Mouse (Mus musculus) lung, postnatal 10 days (tissue): ENCODE measurements at regions not wholly inside any gene's neighbourhood (a gene's known extent, or its start where the extent isn't known, plus 50 kb on each side); places are given as distances from the start of the nearest gene placed in this dataset.

Experiments used
- DNase-seq: peaks from one replicate; pipeline ENCODE4 v3.0.0; 2021

GRCm38 (mm10) chrX:97923956-97924355, 224.6 kb upstream of the Ar start:
- peak; percentile 31 for DNase-seq

- DNase-seq: peak; percentile 1
Measured at GRCm38 (mm10) chrX:97924361-97924760, 224.2 kb upstream of the Ar start.

- DNase-seq: no peak
Measured at GRCm38 (mm10) chrX:97925811-97926210, 222.8 kb upstream of the Ar start.
